Mouse (Mus musculus): ENCODE results near the gene Pced1a. TPM values are rescaled to one million over a fixed set of nuclear protein-coding genes. Genes with fewer than 3 reads are reported as not detected.

Pced1a gene
- polyA plus RNA-seq, 1 experiment, result 11.6 TPM

- WGBS, result 15% methylated on average over 4 of the region's 4 CpGs
- no peak overlapping the region for H3K27ac ChIP-seq (ENCODE audit: insufficient read depth, low read depth, low read length)
- H3K27me3 ChIP-seq (ENCODE audit: control insufficient read depth, insufficient read depth, low read length), result no peaks in the 10 kb centered on the region
Observed at GRCm38 (mm10) chr2:130433152-130433551, 8.7 kb upstream of the Pced1a start.

GRCm38 (mm10) chr2:130432157-130432556 lies 7.7 kb upstream of the Pced1a start:
- TF ChIP-seq CTCF (IDR thresholded peaks at IDR 0.05; ENCODE audit: extremely low read depth, insufficient read length, insufficient replicate concordance, low read depth, low read length) (no peak), POLR2A (IDR thresholded peaks at IDR 0.05; ENCODE audit: low read depth, low read length) (no peak)
- no peak overlapping the region for H3K4me3 ChIP-seq (ENCODE audit: low read depth, low read length)
- no peak overlapping the region for H3K27ac ChIP-seq (ENCODE audit: insufficient read depth, low read depth, low read length)
- H3K36me3 ChIP-seq (ENCODE audit: control insufficient read depth, insufficient read depth, low read length), result peaks cover 4% of the 10 kb centered on the region; the same call in 1 of the 2 replicates
- H3K27me3 ChIP-seq (ENCODE audit: control insufficient read depth, insufficient read depth, low read length), result no peaks in the 10 kb centered on the region
- no peaks in the 10 kb centered on the region for H3K4me1 ChIP-seq (ENCODE audit: control insufficient read depth, insufficient read depth, insufficient read length, low read length)
- WGBS, result 89% methylated on average over 3 of the region's 3 CpGs

More at GRCm38 (mm10) chr2:130433152-130433551, 8.7 kb upstream of the Pced1a start:
- Histone ChIP-seq H3K4me1 (ENCODE audit: control insufficient read depth, insufficient read depth, insufficient read length, low read length) (no peaks in the 10 kb centered on the region), H3K36me3 (ENCODE audit: control insufficient read depth, insufficient read depth, low read length) (peaks cover 6% of the 10 kb centered on the region), H3K4me3 (ENCODE audit: low read depth, low read length) (no peak overlapping the region)
- TF ChIP-seq CTCF (IDR thresholded peaks at IDR 0.05; ENCODE audit: extremely low read depth, insufficient read length, insufficient replicate concordance, low read depth, low read length) (peak; percentile 49; the same call in 1 of the 2 replicates), POLR2A (IDR thresholded peaks at IDR 0.05; ENCODE audit: low read depth, low read length) (no peak)

DNA sequence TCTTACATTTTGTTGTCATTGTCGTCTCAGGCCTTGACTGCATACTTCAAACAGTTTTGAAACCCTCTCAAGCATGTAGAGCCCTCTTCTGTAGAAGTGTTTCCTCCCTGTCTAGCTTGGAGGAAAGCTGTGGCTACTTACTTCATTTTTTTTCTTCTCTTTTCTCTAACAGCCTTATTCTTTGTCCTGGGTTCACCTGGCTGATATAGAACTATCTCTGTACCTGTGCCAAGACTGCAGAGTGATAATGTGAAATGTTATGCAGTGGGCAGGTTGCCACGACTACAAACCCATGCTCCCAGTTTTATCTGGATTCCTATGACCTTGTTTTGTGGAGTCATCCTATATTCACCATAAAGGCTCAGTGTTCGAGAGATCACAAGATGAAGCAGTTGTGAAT lies 6.0 kb upstream of the Pced1a start:
- TF ChIP-seq POLR2A (IDR thresholded peaks at IDR 0.05; ENCODE audit: low read depth, low read length), result no peak
- TF ChIP-seq CTCF (IDR thresholded peaks at IDR 0.05; ENCODE audit: extremely low read depth, insufficient read length, insufficient replicate concordance, low read depth, low read length), result no peak

GRCm38 (mm10) chr2:130429851-130430250 lies 5.3 kb upstream of the Pced1a start:
- WGBS, result 57% methylated on average over 2 of the region's 2 CpGs
- Histone ChIP-seq H3K36me3 (ENCODE audit: control insufficient read depth, insufficient read depth, low read length) (peaks cover 4% of the 10 kb centered on the region; the same call in 1 of the 2 replicates), H3K4me1 (ENCODE audit: control insufficient read depth, insufficient read depth, insufficient read length, low read length) (peaks cover 5% of the 10 kb centered on the region; the same call in 1 of the 2 replicates), H3K27me3 (ENCODE audit: control insufficient read depth, insufficient read depth, low read length) (no peaks in the 10 kb centered on the region), H3K27ac (ENCODE audit: insufficient read depth, low read depth, low read length) (no peak overlapping the region), H3K4me3 (ENCODE audit: low read depth, low read length) (no peak overlapping the region)
- TF ChIP-seq CTCF (IDR thresholded peaks at IDR 0.05; ENCODE audit: extremely low read depth, insufficient read length, insufficient replicate concordance, low read depth, low read length), result no peak
- no peak for TF ChIP-seq POLR2A (IDR thresholded peaks at IDR 0.05; ENCODE audit: low read depth, low read length)

More for the DNA sequence above, 6.0 kb upstream of the Pced1a start:
- no peaks in the 10 kb centered on the region for H3K27me3 ChIP-seq (ENCODE audit: control insufficient read depth, insufficient read depth, low read length)
- WGBS, result 22% methylated on average over 3 of the region's 3 CpGs
- H3K4me3 ChIP-seq (ENCODE audit: low read depth, low read length), result no peak overlapping the region
- H3K36me3 ChIP-seq (ENCODE audit: control insufficient read depth, insufficient read depth, low read length), result peaks cover 4% of the 10 kb centered on the region; the same call in 1 of the 2 replicates
- H3K27ac ChIP-seq (ENCODE audit: insufficient read depth, low read depth, low read length), result no peak overlapping the region
- H3K4me1 ChIP-seq (ENCODE audit: control insufficient read depth, insufficient read depth, insufficient read length, low read length), result no peaks in the 10 kb centered on the region

DNA sequence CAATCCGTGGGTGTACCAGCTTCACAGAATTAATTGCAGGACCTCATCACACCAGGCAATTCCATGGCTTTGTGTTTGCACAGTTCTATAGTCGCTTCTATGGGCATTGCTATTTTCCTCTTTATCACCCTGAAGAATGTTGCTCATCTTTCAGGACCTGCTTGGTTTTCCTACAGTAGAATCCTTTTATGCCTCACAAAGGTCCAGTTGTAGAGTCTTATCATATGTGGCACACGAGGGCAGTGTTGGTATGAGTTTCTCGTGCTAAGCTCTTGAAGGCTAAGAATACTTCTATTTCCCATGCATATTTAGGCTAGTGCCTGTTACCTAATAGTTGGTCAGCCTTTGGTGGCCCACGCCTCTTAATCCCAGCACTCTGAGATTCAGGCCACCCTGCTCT lies 611 bp upstream of the Pced1a start:
- WGBS, result 17% methylated on average over 5 of the region's 5 CpGs
- H3K4me3 ChIP-seq (ENCODE audit: low read depth, low read length), result no peak overlapping the region; the same call in 1 of the 2 replicates
- TF ChIP-seq POLR2A (IDR thresholded peaks at IDR 0.05; ENCODE audit: low read depth, low read length) (no peak), CTCF (IDR thresholded peaks at IDR 0.05; ENCODE audit: extremely low read depth, insufficient read length, insufficient replicate concordance, low read depth, low read length) (no peak)
- H3K4me1 ChIP-seq (ENCODE audit: control insufficient read depth, insufficient read depth, insufficient read length, low read length), result peaks cover 12% of the 10 kb centered on the region
- H3K27me3 ChIP-seq (ENCODE audit: control insufficient read depth, insufficient read depth, low read length), result no peaks in the 10 kb centered on the region
- no peak overlapping the region for H3K27ac ChIP-seq (ENCODE audit: insufficient read depth, low read depth, low read length)
- no peaks in the 10 kb centered on the region for H3K36me3 ChIP-seq (ENCODE audit: control insufficient read depth, insufficient read depth, low read length)

- H3K36me3 ChIP-seq (ENCODE audit: control insufficient read depth, insufficient read depth, low read length), result no peaks in the 10 kb centered on the region
- peak overlapping the region; percentile 86 for H3K4me3 ChIP-seq (ENCODE audit: low read depth, low read length)
- WGBS, result 10% methylated on average over 49 of the region's 49 CpGs
- TF ChIP-seq CTCF (IDR thresholded peaks at IDR 0.05; ENCODE audit: extremely low read depth, insufficient read length, insufficient replicate concordance, low read depth, low read length) (no peak), POLR2A (IDR thresholded peaks at IDR 0.05; ENCODE audit: low read depth, low read length) (no peak)
- peaks cover 12% of the 10 kb centered on the region for H3K4me1 ChIP-seq (ENCODE audit: control insufficient read depth, insufficient read depth, insufficient read length, low read length)
- peak overlapping the region; percentile 83 for H3K27ac ChIP-seq (ENCODE audit: insufficient read depth, low read depth, low read length)
- H3K27me3 ChIP-seq (ENCODE audit: control insufficient read depth, insufficient read depth, low read length), result no peaks in the 10 kb centered on the region
Observed at GRCm38 (mm10) chr2:130423397-130424125, 940 bp downstream of the Pced1a start.

GRCm38 (mm10) chr2:130421781-130422620 lies 2.5 kb downstream of the Pced1a start:
- Histone ChIP-seq H3K27me3 (ENCODE audit: control insufficient read depth, insufficient read depth, low read length) (no peaks in the 10 kb centered on the region), H3K4me3 (ENCODE audit: low read depth, low read length) (no peak overlapping the region), H3K36me3 (ENCODE audit: control insufficient read depth, insufficient read depth, low read length) (no peaks in the 10 kb centered on the region), H3K4me1 (ENCODE audit: control insufficient read depth, insufficient read depth, insufficient read length, low read length) (peaks cover 12% of the 10 kb centered on the region), H3K27ac (ENCODE audit: insufficient read depth, low read depth, low read length) (no peak overlapping the region)
- WGBS, result 94% methylated on average over 26 of the region's 26 CpGs
- TF ChIP-seq POLR2A (IDR thresholded peaks at IDR 0.05; ENCODE audit: low read depth, low read length) (no peak), CTCF (IDR thresholded peaks at IDR 0.05; ENCODE audit: extremely low read depth, insufficient read length, insufficient replicate concordance, low read depth, low read length) (no peak)

Data from small intestine, adult 2 months (tissue).